In genomic region chr10:70152190-70152743, GRCm38 (mm10) we compare ENCODE assay signal across 10 mouse cellular contexts. TPM values are rescaled to one million over a fixed set of nuclear protein-coding genes. Genes with fewer than 3 reads are reported as not detected.
DNase-seq lines count a peak whose midpoint lies in the region; ATAC-seq and TF ChIP-seq lines count a peak whose summit lies in the region.
"Had no signal": no experiment of that assay in that cellular context is flagged by ENCODE, and none has a peak within 500 bp of the region (broad histone marks: within the 10 kb centered on the region; RNA-seq: fewer than 3 reads in every experiment).

No protein-coding gene starts in this region.

- H3K4me2 ChIP-seq in heart, embryonic 16.5 days (ENCODE audit: low read depth, low read length), result peak overlapping the region; percentile 32; the same call in 1 of the 2 replicates
- H3K4me2 ChIP-seq in limb, embryonic 14.5 days (replicated peaks; ENCODE audit: low read depth, low read length, severe bottlenecking), result no peak overlapping the region
- no peak overlapping the region for H3K4me2 ChIP-seq in stomach, embryonic 16.5 days (ENCODE audit: low read depth, low read length)

- H3K9me3 ChIP-seq in heart, embryonic 16.5 days (replicated peaks; ENCODE audit: control insufficient read depth, low read length), result peaks cover 6% of the 10 kb centered on the region
- H3K9me3 ChIP-seq in limb, embryonic 14.5 days (ENCODE audit: control insufficient read depth, low read length), result no peaks in the 10 kb centered on the region
- H3K9me3 ChIP-seq in stomach, embryonic 16.5 days (replicated peaks; ENCODE audit: control insufficient read depth, low read length), result no peaks in the 10 kb centered on the region

- H3K27me3 ChIP-seq in heart, embryonic 16.5 days (ENCODE audit: control insufficient read depth, insufficient read depth, low read length), result no peaks in the 10 kb centered on the region
- no peaks in the 10 kb centered on the region for H3K27me3 ChIP-seq in limb, embryonic 14.5 days (ENCODE audit: control insufficient read depth, insufficient read depth, low read length)
- no peaks in the 10 kb centered on the region for H3K27me3 ChIP-seq in stomach, embryonic 16.5 days (ENCODE audit: control insufficient read depth, insufficient read depth, low read length)

- no peak for TF ChIP-seq POLR2A in limb, embryonic 14.5 days (IDR thresholded peaks at IDR 0.05; ENCODE audit: borderline replicate concordance, extremely low read depth, insufficient read depth, insufficient read length)

- no peak for ATAC-seq in heart, embryonic 16.5 days (replicated peaks; ENCODE audit: extremely low read depth, insufficient read depth, low FRiP score)
- ATAC-seq in limb, embryonic 14.5 days (ENCODE audit: low FRiP score, low read depth), result peak; percentile 63; the same call in 1 of the 2 replicates
- no peak for ATAC-seq in stomach, embryonic 16.5 days (ENCODE audit: insufficient read depth, low FRiP score)

- no peak overlapping the region for H3K4me3 ChIP-seq in heart, embryonic 16.5 days (ENCODE audit: low read length)
- H3K4me3 ChIP-seq in limb, embryonic 14.5 days (replicated peaks; ENCODE audit: low read length), result no peak overlapping the region
- no peak overlapping the region for H3K4me3 ChIP-seq in stomach, embryonic 16.5 days (replicated peaks; ENCODE audit: low read length)

- H3K9ac ChIP-seq in heart, embryonic 16.5 days (ENCODE audit: low read length), result no peak overlapping the region
- H3K9ac ChIP-seq in limb, embryonic 14.5 days (ENCODE audit: low read depth, low read length, severe bottlenecking), result no peak overlapping the region
- H3K9ac ChIP-seq in stomach, embryonic 16.5 days (ENCODE audit: low read length), result no peak overlapping the region

- peak overlapping the region; percentile 47 for H3K27ac ChIP-seq in heart, embryonic 16.5 days (ENCODE audit: low read length)
- peak overlapping the region; percentile 70 for H3K27ac ChIP-seq in limb, embryonic 14.5 days (replicated peaks; ENCODE audit: low read depth, low read length)
- H3K27ac ChIP-seq in stomach, embryonic 16.5 days (ENCODE audit: low read length), result peak overlapping the region; percentile 32; the same call in 1 of the 2 replicates

- peaks cover 34% of the 10 kb centered on the region for H3K4me1 ChIP-seq in heart, embryonic 16.5 days (ENCODE audit: control insufficient read depth, insufficient read depth, low read length)
- peaks cover 18% of the 10 kb centered on the region for H3K4me1 ChIP-seq in limb, embryonic 14.5 days (ENCODE audit: control insufficient read depth, insufficient read depth, low read length)
- H3K4me1 ChIP-seq in stomach, embryonic 16.5 days (ENCODE audit: control insufficient read depth, insufficient read depth, low read length), result peaks cover 5% of the 10 kb centered on the region; the same call in 1 of the 2 replicates

- peaks cover 43% of the 10 kb centered on the region for H3K36me3 ChIP-seq in heart, embryonic 16.5 days (ENCODE audit: control insufficient read depth, insufficient read depth)
- peaks cover 39% of the 10 kb centered on the region for H3K36me3 ChIP-seq in limb, embryonic 14.5 days (ENCODE audit: control insufficient read depth, insufficient read depth, low read length)
- peaks cover 29% of the 10 kb centered on the region for H3K36me3 ChIP-seq in stomach, embryonic 16.5 days (ENCODE audit: control insufficient read depth, insufficient read depth, low read length)

- DNase-seq in thymus, postnatal 0 days (ENCODE audit: low spot score), result peak; percentile 20
- no peak for DNase-seq in thymus, postnatal 36 days
- DNase-seq in limb, embryonic 14.5 days (ENCODE audit: low spot score), result peak; percentile 46
- no peak for DNase-seq in spleen, adult 12 weeks (ENCODE audit: low spot score)
- DNase-seq in adrenal gland, postnatal 14 days, result no peak
- no peak for DNase-seq in testis, postnatal 14 days (ENCODE audit: low spot score)
- DNase-seq: cerebellum, adult 8-10 months had no signal

- 32% methylated on average over 12 of the region's 12 CpGs for WGBS in heart, embryonic 16.5 days
- 11% methylated on average over 12 of the region's 12 CpGs for WGBS in limb, embryonic 14.5 days
- WGBS in stomach, embryonic 16.5 days, result 48% methylated on average over 12 of the region's 12 CpGs

RNA-seq across cellular contexts. Expression of gene Mrln, which starts 52.2 kb away (rescaled TPM):
- 2.4 and 3.0 TPM in 2 replicates for polyA plus RNA-seq in thymus, postnatal 0 days (2015; fragmentation: Nextera tagmentation; extraction: Ambion mirVana)
- polyA plus RNA-seq in heart, embryonic 16.5 days (2015; fragmentation: Nextera tagmentation; extraction: Ambion mirVana), result 0.64 and 1.9 TPM in 2 replicates
- polyA plus RNA-seq in limb, embryonic 14.5 days (2012; rRNA removed), result 34.8 and 37.7 TPM in 2 replicates
- 32.6 and 35.5 TPM in 2 replicates for polyA plus RNA-seq in limb, embryonic 14.5 days (2014; fragmentation: Nextera tagmentation; extraction: Ambion mirVana)
- 1.1 and 6.1 TPM in 2 replicates for polyA plus RNA-seq in stomach, embryonic 16.5 days (2015; fragmentation: Nextera tagmentation; extraction: Ambion mirVana)
- total RNA-seq in adrenal gland, postnatal 14 days (2021), result not detected in 2 replicates
- total RNA-seq: hematopoietic stem cell, adult 5-6 weeks had no signal

RNA-seq across cellular contexts. Expression of gene Ccdc6, which starts 55.3 kb away (rescaled TPM):
- polyA plus RNA-seq in thymus, postnatal 0 days (2015; fragmentation: Nextera tagmentation; extraction: Ambion mirVana), result 14.7 and 16.4 TPM in 2 replicates
- polyA plus RNA-seq in heart, embryonic 16.5 days (2015; fragmentation: Nextera tagmentation; extraction: Ambion mirVana), result 13.1 and 14.0 TPM in 2 replicates
- polyA plus RNA-seq in limb, embryonic 14.5 days (2012; rRNA removed), result 29.6 and 31.4 TPM in 2 replicates
- 23.1 and 26.8 TPM in 2 replicates for polyA plus RNA-seq in limb, embryonic 14.5 days (2014; fragmentation: Nextera tagmentation; extraction: Ambion mirVana)
- 13.1 and 13.8 TPM in 2 replicates for polyA plus RNA-seq in stomach, embryonic 16.5 days (2015; fragmentation: Nextera tagmentation; extraction: Ambion mirVana)
- 54.7 and 61.2 TPM in 2 replicates for total RNA-seq in adrenal gland, postnatal 14 days (2021)

Comparison
In these comparisons a context has a peak if more than half of its experiments do, and no peak if none do; other contexts are left out.
1. DNase-seq: peak in thymus, postnatal 0 days (single experiment) and limb, embryonic 14.5 days (single experiment); none in thymus, postnatal 36 days (0 of 2), spleen, adult 12 weeks (single experiment), adrenal gland, postnatal 14 days (single experiment) and testis, postnatal 14 days (single experiment).
2. Peak in every context shown above with its lines, with median percentiles within 50 percentile points of each other: H3K27ac ChIP-seq.